Mouse (Mus musculus): ENCODE data around the gene Guca1b. TPM values are rescaled to one million over a fixed set of nuclear protein-coding genes. Genes with fewer than 3 reads are reported as not detected.

The Guca1b gene
- 2.0 to 3.0 TPM (median 2.3 TPM) in 4 replicates for total RNA-seq (2023; ENCODE audit: inconsistent age)

DNA sequence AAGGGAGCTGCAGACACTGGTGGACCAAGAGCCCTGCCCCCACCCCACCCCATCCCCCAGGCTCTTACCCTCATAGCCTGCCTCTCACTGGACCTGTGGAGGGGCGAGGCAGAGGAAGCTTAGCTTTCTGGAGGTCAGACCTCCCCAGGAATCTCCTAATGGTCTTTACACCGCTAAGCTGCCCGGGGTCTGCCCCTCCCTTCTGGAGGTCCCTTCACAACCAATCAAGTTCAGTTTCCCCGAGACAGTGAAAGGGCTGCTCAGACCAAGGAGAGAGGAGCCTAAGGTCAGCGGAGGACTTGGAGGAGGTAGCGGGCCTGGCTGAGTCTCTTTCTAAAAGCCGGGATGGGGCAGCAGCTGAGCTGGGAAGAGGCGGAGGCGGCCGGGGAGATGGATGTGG, at the start of gene Guca1b:
TSS of gene Guca1b (plus strand) at position 249 of the 400 bp plus-strand sequence.

DNA sequence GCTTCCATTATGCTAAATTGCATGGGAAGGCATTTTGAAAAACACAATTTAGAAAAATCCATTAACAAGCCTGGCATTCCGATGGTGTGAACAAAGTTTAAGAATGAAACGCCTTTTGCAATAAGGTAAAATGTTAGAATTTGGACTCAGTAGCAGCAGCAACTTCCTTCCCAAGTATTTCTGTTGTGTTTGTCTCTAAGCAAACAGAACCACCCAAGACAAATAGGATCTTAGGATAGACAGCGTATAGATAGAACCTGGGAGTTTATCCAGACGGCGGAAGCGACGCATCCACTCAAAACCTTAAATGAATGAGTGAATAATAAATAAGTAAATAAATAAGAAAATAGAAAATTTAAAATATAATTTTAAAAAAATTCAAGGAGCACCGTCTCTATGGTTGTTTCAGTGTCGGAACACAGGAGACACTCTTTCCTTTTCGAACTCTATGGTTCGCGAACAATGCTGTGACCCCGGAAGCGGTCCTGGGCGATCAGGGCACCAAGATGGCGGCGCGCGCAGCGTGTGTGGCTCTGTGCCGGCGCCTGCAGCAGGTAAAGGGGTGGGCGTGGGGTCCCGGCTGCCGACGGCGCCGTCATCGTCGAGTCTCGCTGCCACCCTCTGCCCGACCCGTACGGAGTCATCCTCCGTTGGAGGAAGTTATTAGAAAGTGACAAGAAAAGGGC, 16.6 kb upstream of the Guca1b start, which contains the start of gene Mrps10:
TSS of gene Mrps10 (plus strand) at position 487 of the 686 bp plus-strand sequence.

DNA sequence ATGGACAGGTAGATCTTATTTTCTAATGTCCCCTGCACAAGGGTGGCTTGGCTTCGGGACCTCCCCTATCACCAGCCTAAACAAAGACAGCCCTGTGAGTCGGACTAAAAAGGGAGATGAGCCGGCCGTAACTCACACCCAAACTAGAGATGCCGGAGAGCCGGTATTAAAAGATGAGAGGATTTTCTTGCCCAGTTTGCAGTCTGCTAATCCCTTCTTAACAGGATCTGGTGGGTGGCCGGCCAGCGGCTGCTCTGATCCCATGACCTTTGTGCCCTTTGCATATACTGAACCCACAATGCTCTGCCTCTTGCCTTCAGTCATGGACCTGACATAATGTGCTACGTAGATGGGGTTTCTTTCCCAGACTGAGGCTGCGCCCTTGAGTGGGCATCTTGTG, 15.3 kb downstream of the Guca1b start, which contains the start of gene Guca1a:
TSS of gene Guca1a (minus strand) at position 134 of the 400 bp plus-strand sequence.

DNA sequence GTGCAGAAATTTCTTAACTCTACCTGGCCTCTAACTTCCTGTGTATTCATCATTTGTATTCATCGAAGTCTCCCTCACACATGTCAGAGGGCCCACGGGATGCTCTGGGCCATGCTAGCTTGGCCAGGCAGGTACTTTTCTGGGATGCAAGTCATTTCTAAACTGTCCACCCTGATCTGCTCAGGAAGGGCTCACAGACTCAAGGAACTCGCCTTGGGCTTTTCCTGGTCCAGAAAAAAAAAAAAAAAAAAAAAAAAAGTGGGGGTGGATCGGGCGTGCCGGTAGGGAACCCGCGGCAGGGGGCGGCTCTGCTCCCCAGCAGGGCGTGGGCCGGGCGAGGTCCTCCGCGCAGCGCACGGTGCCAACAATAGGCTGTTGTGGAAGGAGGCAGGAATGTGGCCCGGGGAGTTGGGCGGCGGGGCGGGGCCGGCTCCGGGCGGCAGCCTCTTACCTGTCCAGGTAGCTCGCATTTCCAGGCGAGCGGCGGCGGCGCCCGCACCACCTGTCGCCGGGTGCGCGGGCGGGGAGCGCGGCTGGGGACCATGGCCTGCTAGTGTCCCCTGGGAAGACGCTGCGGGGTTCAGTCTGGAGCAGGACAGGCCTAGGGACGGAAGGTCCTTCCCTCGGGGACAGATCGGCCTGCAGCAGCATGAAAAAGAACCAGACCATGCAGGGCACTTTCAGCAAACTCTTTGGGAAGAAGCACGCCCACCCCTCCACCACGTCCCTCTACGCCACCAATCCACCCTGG, 51.1 kb downstream of the Guca1b start, which contains the start of gene AI661453:
TSS of gene AI661453 (plus strand) at position 460 of the 751 bp plus-strand sequence.

DNA sequence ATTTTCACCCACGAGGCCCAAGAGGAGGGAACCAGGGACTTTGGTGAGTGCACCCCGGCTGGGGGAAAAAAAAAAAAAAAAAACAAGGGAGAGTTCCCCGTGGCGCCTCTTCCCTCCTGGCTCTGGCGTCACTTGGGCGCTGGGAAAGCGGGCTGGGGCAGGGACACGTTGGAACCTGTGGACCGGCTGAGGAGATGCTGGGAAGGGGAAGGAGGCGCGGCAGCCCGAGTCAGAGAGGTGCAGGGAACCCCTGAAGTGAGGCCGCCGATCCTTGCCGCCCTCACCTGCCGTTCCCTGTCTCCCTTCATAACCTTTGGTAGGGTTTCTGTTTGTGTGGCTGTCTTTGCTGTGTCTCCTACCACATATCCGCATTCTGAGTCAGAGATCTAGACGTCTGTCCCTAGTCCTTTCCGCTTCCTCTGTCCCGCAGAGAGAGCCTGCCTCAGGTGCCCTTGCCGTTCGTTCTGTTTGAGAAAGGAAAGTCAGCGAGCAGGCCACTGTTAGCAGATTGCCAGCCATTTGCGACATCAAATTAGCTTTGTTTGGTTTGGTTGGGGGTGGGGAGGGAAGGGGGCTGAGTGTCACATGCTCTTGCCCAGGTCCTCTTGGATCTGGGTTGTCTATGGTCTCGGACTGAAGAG, 51.8 kb downstream of the Guca1b start, which contains the start of gene 1700001C19Rik:
TSS of gene 1700001C19Rik (minus strand) at position 470 of the 641 bp plus-strand sequence.

Other genes with a start within 250 kb of the Guca1b start
- gene Mrps10, start 16.5 kb upstream of the Guca1b start, total RNA-seq (2023; ENCODE audit: inconsistent age) = 17.2 to 24.5 TPM (median 21.7 TPM) in 4 replicates
- gene Guca1a, start 15.2 kb downstream of the Guca1b start, total RNA-seq (2023; ENCODE audit: inconsistent age) = not detected in 4 replicates
- not detected in 4 replicates for gene AI661453, start 51.2 kb downstream of the Guca1b start, total RNA-seq (2023; ENCODE audit: inconsistent age)
- not detected in 4 replicates for gene 1700001C19Rik, start 52.0 kb downstream of the Guca1b start, total RNA-seq (2023; ENCODE audit: inconsistent age)
- 64.3 to 80.1 TPM (median 73.3 TPM) in 4 replicates for gene Taf8, start 116.9 kb downstream of the Guca1b start, total RNA-seq (2023; ENCODE audit: inconsistent age)
- gene Ccnd3, start 119.7 kb downstream of the Guca1b start, total RNA-seq (2023; ENCODE audit: inconsistent age) = 206 to 221 TPM (median 211 TPM) in 4 replicates
- gene Bysl, start 226.1 kb downstream of the Guca1b start, total RNA-seq (2023; ENCODE audit: inconsistent age) = 12.7 to 14.2 TPM (median 13.2 TPM) in 4 replicates
- gene Med20, start 226.2 kb downstream of the Guca1b start, total RNA-seq (2023; ENCODE audit: inconsistent age) = 59.2 to 69.9 TPM (median 62.6 TPM) in 4 replicates
- 2.5 to 5.6 TPM (median 2.9 TPM) in 4 replicates for gene Gm20517, start 226.2 kb downstream of the Guca1b start, total RNA-seq (2023; ENCODE audit: inconsistent age)
- 3.5 to 6.8 TPM (median 5.3 TPM) in 4 replicates for gene Usp49, start 245.3 kb downstream of the Guca1b start, total RNA-seq (2023; ENCODE audit: inconsistent age)